Mouse (Mus musculus) NIH3T3 (cell line): ENCODE measurements at regions not wholly inside any gene's neighbourhood (a gene's known extent, or its start where the extent isn't known, plus 50 kb on each side); places are given as distances from the start of the nearest gene placed in this dataset.

Experiments used
- DNase-seq: peaks from one replicate; pipeline ENCODE4 v3.0.0-alpha.2; 2012; ENCODE audit warnings: low read depth

DNA sequence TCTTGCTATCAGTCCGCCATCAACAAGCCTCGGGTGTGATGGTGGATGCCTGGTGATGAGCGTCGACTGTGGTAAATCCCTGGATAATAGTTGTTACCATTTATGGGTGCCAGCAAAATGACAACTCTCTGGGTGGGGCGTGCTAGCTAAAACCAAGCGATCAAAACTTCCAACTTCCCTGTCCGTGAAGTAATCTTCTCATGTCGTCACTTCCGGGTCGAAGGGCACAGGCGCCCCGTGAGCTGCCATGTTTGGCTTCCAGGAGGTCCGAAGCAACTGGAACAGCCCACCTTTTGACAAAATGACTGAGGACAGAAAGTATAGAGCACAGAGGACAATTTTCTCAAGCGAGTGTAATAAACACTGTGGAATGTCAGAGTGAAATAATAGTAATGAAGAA, 62.5 kb upstream of the Ubl3 start:
- no peak for DNase-seq

DNA sequence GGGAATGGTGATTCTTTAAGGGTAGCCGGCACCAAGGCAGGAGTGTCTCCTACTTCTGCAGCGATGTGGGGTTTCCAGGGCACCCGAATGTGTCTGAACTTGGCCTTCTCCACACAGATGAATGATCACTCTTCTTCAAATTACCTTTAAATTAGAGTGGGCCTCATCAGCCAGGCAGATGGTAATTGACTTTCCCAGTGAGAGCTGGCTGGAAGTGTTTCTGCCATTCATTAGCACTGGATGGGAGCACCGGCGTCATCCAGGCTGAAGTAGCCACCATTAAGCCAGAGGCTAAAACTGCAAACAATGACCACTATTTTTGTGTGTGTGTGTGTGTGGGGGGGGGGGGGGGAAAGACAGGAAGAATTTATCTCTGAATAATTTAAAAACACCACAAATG, 58.7 kb upstream of the Ubl3 start:
- no peak for DNase-seq

DNA sequence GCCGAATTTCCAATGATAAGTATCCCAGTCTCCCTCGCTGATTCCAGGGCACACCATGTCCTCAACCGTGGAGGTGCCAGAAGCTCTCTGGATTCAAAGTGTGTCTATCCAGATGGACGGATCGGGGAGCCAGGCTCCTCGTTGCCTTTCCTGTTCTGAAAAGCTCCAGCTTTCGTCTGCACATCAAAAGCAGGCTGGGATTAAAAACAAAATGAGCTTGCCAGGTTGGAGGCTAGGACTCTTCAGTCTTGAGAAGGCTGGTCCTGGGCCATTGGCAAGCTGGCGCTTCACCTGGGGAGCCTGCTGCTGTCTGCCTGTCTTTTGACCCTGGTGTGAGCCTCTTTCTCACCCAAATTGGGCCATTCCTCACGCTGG, 56.9 kb upstream of the Ubl3 start:
- no peak for DNase-seq

DNA sequence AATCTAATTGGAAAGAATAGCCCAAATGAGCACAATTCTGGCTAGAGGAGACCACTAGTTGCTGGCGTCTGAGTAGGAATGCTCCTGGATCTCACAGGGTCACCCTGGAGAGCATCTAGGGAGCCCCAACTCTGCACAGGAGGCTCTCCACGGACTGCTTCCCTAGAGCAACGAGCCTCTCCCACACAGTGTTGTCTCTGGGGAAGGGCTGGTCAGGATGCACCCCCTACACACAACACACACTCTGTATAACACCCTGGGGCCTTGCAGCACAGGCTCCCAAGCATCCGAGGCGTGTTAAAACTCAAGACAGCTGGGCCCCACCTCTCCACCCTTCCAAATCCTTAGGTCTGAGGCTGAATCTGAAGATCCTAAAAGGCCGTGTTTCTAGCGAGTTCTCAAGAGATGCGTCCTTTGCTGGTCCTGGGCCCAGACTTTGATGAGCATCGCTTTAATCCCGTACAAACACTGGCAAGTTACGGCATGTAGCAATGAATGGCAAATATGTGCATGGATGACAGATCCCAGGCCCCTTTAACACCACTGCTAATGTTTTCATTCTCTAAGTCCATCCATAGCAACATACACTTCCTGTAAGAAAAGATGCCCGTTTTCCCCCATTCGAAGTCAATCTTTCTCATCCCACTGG, 56.4 kb upstream of the Ubl3 start:
- no peak for DNase-seq

DNA sequence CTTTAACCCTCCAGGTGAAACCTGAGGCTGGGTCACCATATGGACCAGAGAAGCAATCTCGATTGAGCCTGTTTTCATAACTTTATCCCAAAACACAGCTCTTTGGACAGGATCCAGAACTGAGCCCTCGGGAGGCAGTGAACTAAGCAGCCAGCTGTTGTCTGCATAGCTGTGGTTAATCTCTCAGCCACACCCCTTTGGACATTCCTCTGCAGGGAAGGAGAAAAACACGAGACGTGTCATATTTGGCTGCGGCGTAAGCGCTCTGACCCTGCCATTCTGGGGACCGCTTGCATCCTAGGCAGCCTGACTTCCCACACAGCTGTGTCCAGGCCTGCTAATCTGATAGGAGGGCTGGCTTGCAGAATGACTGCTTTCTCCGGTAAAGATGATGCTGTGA, 55.6 kb upstream of the Ubl3 start:
- peak; percentile 92 for DNase-seq

DNA sequence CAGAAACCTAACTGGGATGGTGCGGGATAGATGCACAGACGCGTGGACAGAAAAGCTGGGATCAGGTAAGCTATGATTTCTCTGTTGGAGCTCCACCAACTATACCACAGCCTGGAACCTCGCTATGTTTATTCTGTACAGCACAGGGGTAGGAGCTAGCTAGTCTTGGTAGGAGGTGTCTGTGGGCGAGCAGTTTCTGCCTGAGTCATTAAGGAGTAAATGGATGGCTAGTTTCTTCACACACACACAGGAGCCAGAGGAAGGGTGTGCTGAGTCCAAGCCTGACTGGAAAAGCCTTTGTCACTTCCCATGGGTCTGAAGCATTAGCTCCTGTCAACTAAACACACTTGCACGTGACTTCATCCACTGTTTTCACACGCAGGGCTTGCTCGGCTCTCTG, 53.1 kb upstream of the Ubl3 start:
- DNase-seq: no peak
